Mouse (Mus musculus): ENCODE results near the gene Arhgef5. TPM values are rescaled to one million over a fixed set of nuclear protein-coding genes. Genes with fewer than 3 reads are reported as not detected.
A peak's percentile ranks its signal among the peaks of the same experiment; 100 is the strongest.
"Not testable (repeated sequence)": the region's sequence is repeated elsewhere in the genome, so short reads cannot be mapped to it uniquely, and the experiment has no call there.

The Arhgef5 gene
- 1 to 10 TPM; 5.8 to 6.7 TPM for total RNA-seq (2021)

DNA sequence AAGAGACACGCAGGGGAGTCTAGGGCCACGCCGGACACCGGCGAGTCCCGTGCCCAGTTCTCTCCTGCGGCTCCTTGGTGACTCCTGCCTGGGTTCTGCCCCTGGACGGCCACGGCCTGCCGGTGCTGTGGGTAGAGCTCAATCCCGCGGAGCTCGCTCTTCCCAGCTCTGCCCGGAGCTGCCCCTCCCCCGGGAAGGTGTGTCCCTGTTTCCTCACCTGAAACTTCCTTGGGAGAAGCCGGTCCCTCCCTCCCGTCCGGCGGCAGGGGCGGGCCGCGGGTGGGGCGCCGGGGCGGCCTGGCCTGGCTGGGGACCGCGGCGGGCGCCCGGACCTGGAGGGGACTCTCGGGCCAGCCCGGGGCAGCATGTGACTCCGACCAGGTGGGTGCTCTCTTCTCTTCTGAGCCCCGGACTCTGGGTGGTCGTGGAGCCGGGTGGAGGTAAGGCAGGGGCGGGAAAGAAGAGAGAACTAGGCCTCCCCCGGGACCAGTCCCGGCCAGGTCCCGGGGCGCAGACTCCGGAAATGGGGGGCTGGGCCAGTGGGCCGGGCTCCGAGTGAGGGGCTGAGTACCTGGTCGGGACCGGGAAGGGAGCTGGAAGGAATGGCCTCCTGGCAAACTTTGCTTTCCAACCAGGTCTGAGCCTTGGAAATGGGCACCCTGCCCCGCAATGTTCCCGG lies at the start of gene Arhgef5:
TSS of gene Arhgef5 (plus strand) at position 220 of the 679 bp plus-strand sequence.
- intact Hi-C loops (cut with DNase I), result no loop called here
- DNase-seq, result peak; percentile 7

DNA sequence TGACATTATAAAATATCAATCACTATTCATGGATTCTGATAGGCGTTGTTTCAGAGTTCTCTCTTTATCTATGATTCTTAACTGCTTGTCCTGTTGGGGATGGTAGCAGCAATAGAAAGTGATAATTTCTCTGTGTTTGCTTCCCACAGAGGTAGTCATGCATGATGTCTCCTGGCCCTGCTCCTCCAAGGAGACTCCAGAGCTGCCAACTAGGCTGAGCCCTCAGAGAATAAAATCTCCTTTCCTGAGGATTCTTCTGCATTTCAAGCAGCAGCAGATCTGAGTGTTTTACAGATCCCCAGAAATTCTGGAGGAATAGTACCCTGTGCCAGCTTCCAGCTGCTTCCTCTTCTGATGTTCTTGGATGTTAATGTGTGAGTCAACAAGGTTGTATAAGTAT lies 34.1 kb upstream of the Arhgef5 start, which contains the start of gene Olfr47:
TSS of gene Olfr47 (plus strand) at position 275 of the 400 bp plus-strand sequence.
- intact Hi-C loops (cut with DNase I); DNase-seq: not testable (repeated sequence)

DNA sequence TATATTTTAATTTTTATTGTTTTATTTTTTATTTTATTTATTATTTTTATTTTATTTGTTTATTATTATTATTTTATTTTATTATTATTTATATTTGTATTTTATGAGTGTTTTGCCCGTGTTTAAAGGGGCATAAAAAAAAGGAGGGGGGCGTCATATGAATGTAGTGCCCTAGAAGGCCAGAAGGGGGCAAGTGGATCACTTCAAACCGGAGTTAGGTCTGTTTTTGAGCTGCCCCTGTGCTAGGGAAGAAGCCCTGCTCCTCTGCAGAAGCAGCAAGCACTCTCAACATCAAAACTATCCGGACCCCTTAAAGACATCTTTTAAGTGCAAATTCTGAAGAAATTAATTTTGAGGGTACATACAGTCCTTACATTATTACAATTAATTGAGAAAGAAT lies 23.3 kb upstream of the Arhgef5 start:
- intact Hi-C loops (cut with DNase I), result no loop called here

DNA sequence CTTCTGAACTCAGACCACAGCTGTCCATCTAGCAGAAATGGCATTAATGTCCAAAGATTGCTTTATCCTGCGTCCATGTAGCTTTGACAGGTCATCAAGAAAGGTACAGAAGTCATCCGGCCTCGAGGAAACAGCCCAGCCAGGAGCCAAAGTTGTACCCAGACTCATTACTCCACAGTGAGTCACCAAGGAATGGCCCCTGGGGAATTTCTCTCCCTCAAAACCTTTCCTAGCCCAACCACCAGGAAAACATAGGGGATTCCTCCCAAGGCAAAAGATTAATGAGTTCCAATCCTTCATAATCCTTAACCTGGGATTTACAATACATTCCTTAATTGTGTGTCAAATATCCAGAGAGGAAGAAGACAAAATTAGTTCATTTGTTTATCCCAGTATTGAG lies 18.0 kb upstream of the Arhgef5 start:
- DNase-seq, result no peak
- intact Hi-C loops (cut with DNase I), result no loop called here

More for the DNA sequence above, 23.3 kb upstream of the Arhgef5 start:
- peak; percentile 28 for DNase-seq

DNA sequence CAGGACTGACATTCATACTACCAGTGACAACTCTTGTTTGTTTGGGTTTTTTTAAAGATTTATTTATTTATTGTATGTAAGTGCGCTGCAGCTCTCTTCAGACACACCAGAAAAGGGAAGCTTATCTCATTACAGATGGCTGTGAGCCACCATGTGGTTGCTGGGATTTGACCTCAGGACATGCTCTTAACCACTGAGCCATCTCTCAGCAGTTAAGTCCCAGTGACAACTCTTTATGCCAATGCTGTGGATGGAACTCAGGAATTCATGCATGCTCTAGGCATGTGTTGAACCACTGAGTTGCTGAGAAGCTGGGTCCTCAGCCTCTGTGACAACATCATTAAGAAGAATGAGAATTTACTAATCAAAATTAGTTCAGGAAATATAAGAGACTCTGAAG lies 12.4 kb upstream of the Arhgef5 start:
- intact Hi-C loops (cut with DNase I), result no loop called here
- DNase-seq, result no peak

DNA sequence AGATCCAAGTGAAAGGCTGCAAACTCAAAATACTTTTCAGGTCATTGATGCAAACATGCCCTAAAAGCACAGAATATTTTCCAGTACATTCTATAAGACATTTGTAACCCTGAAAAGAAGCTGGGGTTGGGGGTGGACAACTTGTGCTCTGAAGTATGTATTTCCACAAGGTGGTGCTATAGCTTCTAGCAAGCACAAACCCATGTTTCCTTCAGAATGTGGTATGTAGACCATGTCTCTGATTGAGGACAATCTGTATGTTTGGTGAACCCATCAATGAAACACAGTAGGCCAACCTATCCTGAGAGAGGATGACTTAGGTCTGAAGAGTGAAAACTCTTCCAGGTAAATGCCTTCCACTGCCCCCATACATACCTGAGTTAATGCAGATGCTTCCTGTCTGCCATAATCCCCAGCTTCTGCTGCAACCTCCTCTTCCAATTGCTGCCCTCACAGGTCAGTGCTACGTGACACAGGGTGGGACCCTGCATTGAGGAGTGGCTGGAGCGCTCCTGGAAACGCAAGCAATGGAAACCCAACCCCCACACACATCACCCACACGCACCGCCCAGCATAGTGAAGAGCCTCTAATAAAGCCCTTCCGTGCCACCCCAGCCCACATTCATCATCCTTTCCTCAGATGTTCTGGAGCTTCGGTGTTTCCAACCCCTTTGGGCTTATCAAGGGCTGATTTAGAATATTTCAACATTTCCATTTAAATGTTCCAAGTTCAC lies 11.0 kb upstream of the Arhgef5 start:
- intact Hi-C loops (cut with DNase I), result no loop called here
- no peak for DNase-seq

DNA sequence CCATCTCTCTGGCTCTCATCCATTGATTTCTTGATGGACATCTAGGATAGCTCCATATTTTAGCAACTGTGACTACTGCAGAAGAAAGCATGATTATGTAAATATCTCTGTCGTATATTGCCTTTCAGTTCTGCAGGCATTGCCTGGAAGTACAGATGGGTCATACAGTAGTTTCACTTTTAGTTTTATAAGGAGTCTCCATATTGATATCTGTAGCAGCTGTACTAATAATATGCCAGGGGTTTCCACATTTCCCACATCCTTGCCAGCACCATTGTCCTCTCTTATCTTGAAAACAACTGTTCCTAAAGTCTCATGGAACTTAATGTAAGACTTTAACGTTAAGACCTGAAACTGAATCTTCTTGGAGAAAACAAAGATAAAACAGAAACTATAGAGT lies 4.6 kb upstream of the Arhgef5 start:
- intact Hi-C loops (cut with DNase I), result no loop called here
- DNase-seq, result no peak

DNA sequence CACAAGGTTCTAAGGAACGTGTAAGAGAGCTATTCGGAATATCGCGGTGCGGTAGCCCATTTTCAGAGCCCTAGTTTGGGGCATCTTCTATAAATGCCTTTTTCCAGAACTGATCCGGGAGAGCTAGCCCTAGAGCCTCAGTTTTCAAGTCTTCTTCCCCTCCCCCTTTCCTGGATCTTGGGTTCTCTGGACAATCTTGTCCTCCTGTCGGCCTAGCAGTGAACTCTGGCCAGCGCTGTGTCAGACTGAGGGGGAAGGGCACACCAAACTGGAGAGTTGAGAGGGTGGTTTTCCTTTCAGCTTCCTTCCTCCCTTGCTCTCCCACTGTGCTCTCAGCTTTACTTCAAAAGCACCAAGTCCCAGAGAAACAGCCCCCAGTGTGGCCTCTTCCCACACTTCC lies 974 bp downstream of the Arhgef5 start:
- DNase-seq, result no peak
- intact Hi-C loops (cut with DNase I), result no loop called here

DNA sequence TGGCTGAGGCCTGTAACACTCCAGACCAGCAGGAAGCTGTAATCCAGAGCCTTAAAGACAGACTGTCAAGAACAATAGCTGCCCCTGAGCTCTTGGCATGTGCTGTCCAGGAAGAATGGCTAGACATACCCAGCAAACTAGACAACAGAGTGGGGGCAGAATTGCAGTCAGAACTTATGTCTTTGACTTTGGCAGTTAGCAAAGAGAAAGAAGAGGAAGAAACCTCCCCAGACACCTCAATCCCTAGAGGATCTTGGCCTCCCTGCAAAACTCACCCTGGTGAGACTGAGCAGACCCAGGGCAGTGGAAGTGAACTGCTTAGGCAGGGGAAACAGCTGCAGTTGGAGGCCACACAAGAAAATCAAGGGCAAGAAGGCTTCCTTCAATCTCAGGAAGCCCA lies 7.2 kb downstream of the Arhgef5 start:
- intact Hi-C loops (cut with DNase I), result no loop called here
- no peak for DNase-seq

DNA sequence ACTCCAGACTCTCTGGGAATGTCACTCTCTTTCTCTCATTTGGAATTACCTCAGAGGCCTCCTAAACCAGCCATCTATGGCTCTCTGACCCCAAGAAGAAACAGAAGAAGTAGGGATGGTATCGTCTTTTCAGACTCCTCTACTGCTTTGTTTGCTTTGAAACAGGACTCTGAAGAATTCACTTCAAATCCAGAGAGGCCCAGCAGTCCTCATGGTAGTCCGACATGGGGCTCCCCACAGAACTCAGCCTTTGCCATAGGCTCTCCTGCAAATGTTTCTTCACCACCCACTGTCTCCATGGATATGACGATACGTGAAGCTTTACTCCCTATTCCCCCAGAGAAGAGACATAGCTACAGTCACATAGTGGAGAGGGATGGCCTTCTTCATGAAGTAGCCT lies 8.7 kb downstream of the Arhgef5 start:
- no peak for DNase-seq
- intact Hi-C loops (cut with DNase I), result no loop called here

DNA sequence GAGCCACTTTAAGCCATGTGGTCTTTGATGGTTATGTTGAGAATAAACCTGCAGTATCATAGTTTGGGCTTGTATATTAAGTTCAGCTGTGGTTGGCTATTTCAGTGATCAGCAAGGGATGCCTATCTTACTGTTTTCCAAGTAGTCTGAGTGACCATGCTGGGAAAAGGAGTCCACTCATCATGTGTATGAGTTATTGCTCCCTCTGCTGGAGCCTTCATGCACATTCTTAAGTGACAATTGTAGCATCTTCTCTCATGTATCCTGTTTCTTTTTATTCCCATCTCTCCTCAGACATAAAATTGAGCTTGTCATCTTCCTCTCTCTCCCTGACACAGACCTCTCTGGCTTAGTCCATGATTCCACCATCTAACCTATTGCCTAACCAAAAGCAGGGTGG lies 12.9 kb downstream of the Arhgef5 start:
- intact Hi-C loops (cut with DNase I), result no loop called here
- DNase-seq, result no peak

DNA sequence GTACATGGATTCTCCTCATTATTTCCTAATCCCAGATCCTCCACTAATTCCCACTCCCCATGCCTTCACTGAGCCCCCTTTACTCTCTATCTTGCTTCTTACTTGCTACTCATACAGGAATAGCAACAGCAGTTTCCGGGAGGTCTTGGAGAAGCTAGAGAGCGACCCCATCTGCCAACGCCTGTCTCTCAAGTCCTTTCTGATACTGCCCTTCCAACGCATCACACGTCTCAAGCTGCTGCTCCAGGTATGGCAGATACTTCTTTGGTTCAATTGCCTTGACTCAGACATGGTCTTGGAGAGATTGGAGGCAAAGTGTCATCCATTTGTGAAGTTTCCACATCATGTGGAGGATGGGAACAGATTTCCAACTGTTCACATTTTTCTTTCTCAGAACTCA lies 15.1 kb downstream of the Arhgef5 start:
- no peak for DNase-seq
- intact Hi-C loops (cut with DNase I), result no loop called here

DNA sequence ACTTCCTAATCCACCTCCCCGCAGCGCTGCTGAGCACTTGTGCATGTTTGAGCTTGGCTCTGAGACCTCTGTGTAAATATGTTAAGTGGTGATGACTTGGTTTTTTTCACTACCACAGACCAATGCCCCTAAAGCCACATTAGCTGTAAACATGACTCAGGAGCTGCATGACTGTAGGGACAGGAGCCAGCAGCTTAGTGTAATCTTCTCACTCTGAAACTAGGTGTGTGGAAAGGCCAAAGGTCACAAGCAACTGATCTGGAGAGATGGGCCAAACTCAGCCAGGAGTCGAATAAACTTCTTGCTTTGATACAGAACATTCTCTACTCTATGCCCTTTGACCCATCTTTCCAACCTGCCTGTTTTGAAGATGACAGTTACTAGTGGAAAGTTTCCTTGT lies 26.7 kb downstream of the Arhgef5 start:
- intact Hi-C loops (cut with DNase I), result no loop called here
- DNase-seq, result no peak

DNA sequence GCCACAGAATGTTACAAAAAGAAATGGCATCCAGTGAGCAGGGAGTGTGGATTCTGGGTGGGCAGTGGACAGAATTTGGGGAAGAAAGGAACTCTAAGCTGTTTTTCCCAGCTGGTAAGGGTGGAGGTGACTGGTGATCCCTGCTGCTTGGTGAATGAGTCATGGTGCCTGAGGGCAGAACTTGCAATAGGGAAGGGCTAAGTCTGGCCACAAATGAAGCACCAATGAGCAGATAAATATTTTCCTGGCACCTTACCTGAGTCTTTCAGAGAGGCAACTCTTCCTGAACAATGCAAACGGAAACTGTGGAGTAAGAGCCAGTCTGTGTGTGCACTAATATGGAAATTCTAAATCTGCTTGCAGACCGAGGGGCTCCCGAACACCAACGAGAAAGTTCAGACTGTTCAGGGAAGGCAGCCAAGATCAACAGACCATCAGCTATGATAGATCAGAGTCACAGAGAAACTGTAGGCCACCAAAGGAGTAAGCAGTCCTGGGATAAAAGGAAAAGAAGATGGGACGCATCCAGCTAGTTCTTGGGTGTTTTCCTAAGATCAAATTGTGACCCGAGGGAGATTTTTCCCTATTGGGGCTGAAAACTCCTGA lies 27.2 kb downstream of the Arhgef5 start:
- intact Hi-C loops (cut with DNase I), result no loop called here
- DNase-seq, result no peak

DNA sequence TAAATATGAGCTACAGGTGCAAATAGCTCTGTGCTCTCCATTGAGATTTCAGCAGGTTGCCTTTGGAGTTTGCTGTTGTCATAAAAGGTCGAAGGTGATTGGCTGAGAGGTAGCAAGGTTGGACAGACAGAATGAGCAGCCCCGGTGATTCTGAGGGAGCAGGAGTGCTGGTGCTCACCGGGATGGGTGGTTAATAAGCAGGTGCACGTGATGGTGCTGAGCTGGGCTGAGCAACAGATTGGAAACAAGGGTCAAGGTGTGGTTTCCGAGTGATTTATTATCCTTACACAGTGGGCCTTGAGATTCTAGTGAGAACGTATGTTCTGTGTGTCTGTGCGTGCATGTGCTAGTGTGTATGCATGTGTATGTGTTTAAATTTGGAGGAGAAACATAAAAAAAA lies 27.8 kb downstream of the Arhgef5 start:
- no peak for DNase-seq
- intact Hi-C loops (cut with DNase I), result no loop called here

DNA sequence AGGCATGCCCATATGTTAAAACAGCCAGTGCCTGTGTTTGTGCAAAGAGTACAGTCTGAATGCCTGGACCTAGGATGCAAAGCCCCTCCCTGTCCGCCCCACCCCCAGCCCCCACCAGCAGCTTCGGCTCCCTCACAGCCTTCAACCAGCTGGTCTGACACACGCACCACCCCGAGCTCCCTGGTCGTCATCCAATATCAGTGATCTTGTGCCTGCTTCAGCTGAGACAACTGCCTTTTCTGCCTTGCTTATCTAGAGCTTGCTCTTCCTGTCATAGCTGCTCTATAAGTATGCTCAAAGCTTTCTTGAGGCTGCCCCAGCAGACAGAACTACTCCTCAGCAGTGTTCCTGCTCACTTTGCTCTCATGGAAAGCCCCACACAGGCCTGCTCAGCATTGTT lies 30.5 kb downstream of the Arhgef5 start:
- peak; percentile 28 for DNase-seq
- intact Hi-C loops (cut with DNase I), result no loop called here

DNA sequence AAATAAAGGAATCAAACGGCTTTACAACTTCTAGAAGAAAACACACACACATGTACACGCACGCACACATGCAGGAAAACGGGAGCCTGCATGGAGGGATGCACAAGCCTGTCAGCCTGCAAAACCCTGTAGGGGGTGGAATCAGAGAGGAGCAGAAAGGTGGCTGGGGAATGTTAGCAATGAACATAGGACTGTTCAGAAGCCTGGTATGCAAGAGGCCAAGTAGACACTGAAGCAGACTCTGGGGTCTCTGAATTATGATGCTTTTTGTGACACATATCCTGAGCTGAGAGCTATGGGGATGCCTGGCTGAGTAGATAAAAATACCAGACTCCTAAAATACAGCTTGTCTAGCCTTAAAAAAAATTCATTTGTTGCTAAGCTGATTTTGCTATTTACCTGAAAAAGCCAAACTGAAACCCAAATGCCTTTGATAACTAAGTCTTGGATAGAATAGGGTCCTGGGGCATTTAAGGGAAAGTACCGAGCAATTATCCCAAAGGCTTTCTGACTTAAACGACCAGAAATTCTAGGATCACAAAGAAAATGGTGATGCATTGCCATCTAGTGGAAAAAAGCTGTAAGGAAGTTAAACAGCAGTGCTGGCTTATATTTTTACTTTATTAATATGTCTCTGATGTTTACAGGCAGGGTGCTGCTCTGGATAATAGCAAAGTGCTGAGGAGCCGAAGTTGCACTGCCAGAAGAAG lies 31.6 kb downstream of the Arhgef5 start:
- intact Hi-C loops (cut with DNase I), result no loop called here
- no peak for DNase-seq

DNA sequence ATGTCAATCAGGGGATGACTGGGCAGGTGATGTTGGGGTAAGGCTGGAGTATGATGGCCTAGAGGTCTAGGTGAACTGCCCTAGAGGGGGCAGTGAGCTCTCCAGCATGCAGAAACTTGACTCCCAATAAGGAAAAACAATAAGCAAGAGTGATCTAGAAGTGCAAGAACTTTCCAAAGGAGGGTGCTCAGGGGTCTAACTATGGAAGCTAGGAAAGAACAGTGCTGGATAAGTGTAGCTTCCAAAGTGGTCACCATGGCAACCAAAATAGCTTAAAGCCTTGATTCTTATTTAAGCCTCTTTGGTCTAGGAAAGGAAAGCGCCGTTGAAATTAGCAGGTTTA lies 32.1 kb downstream of the Arhgef5 start:
- intact Hi-C loops (cut with DNase I), result no loop called here
- DNase-seq, result no peak

DNA sequence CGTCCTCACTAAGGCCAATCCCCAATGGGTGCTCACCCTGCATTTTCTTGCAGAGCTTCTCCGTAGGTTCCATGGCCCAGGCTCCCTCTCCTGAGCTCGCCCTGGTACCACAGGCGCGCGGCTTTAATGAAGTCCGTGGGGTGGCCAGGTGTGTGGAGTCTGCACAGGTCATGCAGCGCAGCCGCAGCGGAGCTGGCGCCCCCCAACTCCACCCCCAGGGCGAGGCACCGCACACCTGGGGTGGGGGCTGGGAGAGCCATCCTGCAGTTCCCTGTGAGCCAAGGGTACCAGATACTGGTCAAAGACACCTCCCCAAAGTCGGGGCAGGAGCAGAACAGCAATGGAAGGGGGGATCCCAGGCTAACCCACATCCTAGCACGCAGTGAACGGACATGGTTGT lies 44.1 kb downstream of the Arhgef5 start, which contains the start of gene Nobox:
TSS of gene Nobox (minus strand) at position 101 of the 400 bp plus-strand sequence.
- intact Hi-C loops (cut with DNase I), result no loop called here
- no peak for DNase-seq

DNA sequence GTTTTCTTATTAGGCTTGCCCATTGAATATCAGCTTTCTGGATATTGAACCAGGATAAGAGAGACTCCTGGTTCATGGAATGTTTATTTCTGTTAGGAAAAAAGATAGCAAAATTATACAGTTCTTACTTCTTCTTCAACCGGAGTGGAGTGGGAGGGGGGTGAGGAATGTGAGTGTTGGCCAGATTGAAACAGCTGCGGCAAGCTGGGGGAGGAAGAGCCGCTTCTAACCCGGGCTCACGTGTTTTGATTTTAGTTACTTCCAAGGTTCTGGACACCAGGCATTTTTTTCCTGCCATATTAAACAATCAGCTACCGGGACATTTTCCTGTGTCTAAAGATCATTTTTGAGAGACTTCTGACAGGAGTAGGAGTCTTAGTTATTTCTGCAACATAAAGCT lies 44.7 kb downstream of the Arhgef5 start:
- intact Hi-C loops (cut with DNase I), result no loop called here
- DNase-seq, result no peak

DNA sequence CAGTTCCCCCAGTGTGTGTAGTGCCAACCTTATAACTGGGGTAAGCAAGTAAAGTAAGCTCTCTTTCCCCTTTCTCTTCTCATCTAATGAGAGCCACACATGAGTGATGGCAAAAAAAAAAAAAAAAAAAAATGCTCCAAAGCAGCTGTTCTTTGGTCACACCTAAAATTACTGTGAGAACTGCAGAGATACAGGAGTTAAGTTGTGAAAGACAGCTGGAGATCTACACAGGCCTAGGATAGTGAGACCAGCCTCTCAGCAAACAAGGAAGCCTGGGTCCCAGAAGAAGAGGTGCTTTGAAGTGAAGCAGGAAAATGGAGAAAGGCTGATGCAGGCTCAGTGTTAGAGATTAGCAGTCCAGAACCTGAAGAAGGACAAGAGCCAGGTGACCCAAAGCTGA lies 47.2 kb downstream of the Arhgef5 start:
- intact Hi-C loops (cut with DNase I), result no loop called here
- no peak for DNase-seq

All from left cerebral cortex, postnatal 4 days (tissue).